Mouse (Mus musculus): ENCODE data around the gene Strn.
"Not testable (repeated sequence)": the region's sequence is repeated elsewhere in the genome, so short reads cannot be mapped to it uniquely, and the experiment has no call there.

The Strn gene

DNA sequence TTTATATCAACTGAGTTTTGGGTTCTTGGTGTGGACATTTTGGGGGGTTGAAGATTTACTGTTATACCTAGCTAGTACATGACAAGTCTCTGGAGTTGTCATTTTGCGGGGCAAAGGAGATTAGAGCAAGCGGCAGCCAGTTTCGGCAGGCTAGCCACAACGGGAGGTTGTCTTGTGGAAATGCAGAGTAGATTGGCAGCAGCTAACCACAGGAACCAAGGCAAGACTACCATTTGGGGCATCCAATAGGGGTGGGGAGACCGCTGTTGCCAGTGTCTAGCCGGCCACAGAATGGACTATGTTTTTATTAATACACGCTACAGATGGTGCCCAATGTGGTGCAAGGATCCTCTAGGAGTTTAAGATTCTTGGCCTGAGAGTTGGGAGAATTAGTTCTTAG lies 28.6 kb downstream of the Strn start:
- no peak for DNase-seq (ENCODE audit: low spot score)

DNA sequence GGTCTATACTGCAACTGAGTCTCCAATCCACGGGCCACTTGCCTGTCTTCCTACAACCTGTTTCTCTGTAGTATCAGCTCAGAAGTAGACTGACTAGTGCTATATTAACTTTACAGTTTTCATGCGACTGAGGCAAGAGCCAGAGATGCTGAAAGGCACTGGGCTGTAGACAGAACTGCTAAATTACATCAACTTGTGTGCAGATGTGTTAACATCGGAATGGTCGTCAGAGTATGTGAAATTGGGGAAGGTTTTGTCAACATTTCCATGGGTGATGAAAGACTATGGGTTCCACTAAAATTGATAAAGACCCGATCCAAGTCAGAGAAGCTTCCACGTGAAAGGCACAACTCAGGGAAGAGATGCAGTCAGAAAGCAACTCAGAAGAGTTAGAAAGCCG lies 34.0 kb downstream of the Strn start:
- no peak for DNase-seq (ENCODE audit: low spot score)

DNA sequence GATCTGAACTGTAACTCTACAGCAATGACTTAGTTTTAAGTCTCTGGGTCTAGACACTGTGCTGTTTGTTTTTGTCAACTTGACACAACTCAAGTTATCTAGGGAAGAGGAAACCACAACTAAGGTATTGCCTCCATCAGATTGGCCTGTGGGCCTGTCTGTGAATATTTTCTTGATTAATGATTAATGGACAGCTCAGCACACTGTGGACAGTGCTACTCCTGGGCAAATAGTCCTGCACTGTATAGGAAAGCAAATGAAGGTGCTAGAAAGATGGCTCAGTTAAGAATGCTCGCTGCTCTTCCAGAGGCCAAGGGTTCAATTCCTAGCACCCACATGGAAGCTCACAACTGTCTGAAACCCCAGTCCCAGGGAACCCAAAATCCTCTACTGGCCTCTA lies 38.0 kb downstream of the Strn start:
- DNase-seq (ENCODE audit: low spot score) = no peak

DNA sequence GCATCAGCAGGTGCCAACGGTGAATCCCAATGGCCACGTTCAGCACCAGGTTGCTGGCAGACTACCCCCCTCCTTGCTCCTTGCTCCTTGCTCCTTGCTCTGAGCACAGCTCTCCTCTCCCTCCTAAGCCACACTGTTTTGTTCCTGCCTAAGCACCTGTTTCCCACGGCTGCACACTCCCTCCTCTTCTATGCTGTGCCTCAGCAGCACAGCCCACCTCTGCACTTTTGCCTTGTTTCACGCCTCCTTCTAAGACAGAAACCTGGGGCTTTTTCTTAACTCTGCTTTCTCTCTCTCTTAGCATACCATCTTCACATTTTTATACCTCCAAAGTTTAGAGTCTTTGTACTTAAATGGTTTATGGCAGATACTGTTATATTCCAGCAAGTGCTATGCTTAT lies 39.5 kb downstream of the Strn start:
- DNase-seq (ENCODE audit: low spot score) = no peak

DNA sequence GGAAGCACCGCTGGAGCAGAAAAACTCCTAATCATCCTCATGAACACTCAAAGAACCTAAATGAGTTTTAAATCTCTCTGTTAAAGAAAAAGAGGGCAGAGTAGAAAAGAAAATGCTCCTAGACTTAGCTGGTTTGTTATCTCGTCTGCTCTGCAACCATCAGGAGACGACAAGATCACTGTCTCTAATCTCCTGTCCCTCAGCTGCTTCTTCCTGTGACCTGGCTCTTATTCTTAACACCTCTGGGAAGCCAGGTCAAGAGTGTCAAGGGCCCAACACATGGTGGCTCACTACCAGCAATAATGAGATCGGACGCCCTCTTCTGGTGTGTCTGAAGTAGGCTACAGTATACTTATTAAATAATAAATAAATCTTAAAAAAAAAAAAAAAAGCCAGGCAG lies 40.1 kb downstream of the Strn start:
- DNase-seq (ENCODE audit: low spot score) = no peak

DNA sequence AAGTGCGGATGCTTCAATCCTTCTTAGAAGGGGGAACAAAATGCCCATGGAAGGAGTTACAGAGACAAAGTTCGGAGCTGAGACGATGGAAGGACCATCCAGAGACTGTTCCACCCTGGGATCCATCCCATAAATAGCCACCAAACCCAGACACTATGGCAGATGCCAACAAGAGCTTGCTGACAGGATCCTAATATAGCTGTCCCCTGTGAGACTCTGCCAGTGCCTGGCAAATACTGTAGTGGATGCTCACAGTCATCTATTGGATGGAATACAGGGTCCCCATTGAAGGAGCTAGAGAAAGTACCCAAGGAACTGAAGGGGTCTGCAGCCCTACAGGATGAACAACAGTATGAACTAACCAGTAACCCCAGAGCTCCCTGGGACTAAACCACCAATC lies 47.8 kb downstream of the Strn start:
- not testable (repeated sequence) for DNase-seq (ENCODE audit: low spot score)

DNA sequence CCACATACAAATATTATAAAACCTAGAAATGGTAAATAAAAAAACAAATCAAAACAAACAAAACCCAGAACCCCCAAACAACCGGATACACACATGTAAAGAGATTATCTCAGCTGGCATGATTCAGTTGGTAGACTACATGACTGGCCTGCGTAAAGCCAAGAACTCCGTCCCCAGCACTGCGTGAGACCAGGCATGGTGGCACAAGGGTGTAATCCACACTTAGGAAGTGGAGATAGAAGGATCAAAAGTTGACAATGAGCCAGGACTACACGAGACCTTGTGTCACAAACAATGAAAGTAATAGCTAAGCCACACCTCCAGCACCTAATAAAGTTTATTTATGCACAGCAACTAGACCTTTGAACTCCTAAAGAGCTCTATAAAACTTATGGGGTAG lies 49.0 kb downstream of the Strn start:
- DNase-seq (ENCODE audit: low spot score) = no peak

DNA sequence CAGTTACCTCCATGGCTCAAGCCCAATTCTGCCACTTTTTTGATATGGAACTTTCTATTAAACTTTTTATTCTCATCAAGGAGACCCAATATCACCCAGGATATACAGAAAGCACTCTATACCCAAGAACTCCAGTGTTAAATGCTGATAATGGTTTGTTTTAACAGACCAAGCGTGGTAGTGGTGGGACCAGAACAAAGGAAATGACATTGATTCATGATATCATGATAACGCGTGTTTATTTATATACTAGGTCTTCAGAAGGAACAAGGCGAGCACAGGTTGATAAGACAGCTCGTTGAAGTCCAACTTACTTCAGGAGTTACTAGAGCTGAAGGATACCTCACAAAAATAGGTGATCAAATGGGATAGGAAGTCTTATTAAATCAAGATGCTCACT lies 52.0 kb downstream of the Strn start:
- no peak for DNase-seq (ENCODE audit: low spot score)

DNA sequence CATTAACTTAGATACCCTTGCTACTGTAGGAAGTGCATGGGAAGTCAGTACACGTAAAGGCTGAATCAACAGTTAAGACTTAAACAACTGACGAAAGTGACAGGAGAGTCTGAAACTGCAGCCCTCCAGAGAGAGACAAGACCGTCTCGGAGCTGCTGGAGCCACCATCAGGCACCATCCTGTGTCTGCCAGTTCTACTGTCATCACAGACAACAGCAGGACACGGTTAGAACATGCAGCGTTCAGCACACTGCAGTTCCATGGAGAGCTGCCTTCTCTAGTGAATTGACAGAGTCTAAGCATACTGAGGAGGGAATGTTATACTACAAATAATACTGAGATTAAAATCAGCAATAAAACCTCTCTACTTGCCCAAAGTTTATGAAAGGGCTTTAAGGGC lies 54.6 kb downstream of the Strn start:
- no peak for DNase-seq (ENCODE audit: low spot score)

DNA sequence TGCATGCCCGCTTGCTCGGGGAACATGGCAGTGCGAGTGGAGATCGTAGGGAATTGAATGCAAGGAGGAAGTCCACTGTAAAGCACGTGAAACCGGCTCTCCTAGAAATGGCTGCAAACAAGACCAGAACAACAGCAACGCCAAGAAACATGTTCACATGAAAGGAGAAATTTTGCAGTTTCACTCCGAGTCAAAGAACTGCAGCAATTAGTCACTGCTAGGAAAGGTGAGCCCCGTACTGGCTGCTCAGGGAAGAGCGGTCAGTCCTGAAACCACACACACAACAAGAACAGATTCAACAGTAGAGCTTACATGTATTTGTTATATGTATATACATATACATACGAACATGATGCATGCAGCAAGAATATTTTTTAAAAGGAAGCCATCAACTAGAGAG lies 57.5 kb downstream of the Strn start:
- DNase-seq (ENCODE audit: low spot score) = no peak

DNA sequence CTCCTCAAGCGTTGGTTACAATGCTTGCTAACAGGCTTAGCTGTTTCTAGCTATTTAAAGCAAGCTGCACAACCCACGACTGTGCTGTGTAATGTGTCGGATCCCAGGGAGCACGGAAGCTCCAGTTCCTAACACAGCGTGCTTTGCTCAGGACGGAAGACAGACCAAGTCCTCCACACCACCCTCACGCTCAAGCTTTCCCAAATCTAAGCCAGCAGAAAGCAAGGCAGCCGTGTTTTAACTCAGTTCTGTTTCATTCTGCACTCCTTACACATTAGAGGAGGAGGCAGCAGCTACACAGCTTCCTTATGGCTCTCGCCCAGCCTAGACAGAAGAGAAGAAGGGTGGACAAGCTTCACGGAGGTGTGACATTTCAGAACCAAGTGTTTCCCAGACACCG lies 60.2 kb downstream of the Strn start:
- no peak for DNase-seq (ENCODE audit: low spot score)

DNA sequence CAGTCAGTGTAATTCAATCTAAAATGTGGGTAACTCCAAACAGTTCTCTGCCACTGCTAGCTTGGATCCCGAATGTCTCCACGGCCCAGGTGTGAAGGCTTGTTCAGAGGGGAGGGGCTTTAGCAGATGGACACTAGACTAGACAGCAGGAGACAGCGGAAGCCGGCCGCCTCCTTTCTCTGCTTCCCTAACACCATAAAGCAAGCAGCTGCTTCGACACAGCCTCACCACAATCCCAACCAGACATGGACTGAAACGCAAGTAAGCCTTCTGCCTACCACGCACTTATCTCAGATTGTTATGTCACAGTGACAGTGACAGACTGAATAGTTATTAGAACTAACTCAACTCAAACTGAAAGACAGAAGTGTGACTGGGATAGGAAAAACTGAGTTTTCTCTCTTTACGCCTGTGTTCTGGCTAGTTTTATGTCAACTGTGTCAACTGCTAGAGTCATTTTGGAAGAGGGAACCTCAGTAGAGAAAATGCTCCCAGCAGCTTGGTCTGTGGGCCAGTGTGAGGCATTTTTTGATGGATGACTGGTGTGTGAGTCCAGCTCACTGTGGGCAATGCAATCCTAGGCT lies 71.9 kb downstream of the Strn start:
- no peak for DNase-seq (ENCODE audit: low spot score)

DNA sequence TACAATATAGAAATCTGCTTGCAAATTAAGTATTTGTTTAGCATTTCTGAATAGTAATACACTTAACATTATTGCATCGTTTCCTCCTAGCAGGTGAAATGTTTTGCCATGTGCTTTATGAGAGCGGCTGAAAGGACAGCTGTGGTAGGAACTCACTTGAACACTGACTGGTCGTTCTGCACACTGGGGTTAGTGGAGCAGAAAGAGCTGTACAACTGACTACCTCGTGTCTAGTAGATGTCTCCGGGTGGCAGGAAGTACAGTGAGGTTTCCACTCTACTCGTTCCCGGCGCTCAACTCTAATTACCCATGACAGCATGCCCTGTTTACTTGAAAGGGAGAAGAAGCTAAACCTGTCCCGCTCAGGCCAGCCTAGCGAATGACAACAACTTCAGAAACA lies 82.2 kb downstream of the Strn start:
- DNase-seq (ENCODE audit: low spot score) = no peak

DNA sequence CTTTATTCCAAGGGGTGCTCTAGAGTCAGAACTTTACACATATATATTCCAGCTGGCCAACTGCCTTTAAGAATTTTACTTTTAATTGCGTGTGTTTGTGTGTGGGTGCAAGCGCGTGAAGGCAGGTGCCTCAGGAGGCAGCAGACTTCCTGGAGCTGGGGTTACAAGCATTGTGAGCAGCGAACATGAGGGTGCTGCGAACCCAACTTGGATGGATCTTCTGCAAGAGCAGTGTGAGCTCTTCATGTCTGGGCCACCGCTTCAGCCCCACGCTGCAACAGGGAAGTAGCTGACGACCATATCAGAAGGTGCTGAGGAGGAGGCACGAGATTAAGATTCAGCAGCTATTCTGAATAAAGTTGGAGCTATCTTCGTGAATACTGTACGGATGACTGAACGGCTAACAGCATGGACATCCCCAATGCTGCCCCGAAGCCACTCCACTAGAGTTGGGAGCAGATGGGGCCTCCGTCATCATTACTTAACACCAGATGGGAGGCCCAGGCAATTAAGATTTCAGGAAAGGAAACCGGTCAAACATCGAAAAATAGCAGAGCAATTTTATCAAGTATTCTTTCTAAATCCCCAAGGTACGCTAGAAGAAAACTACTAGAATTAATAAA lies 93.0 kb downstream of the Strn start:
- no peak for DNase-seq (ENCODE audit: low spot score)

DNA sequence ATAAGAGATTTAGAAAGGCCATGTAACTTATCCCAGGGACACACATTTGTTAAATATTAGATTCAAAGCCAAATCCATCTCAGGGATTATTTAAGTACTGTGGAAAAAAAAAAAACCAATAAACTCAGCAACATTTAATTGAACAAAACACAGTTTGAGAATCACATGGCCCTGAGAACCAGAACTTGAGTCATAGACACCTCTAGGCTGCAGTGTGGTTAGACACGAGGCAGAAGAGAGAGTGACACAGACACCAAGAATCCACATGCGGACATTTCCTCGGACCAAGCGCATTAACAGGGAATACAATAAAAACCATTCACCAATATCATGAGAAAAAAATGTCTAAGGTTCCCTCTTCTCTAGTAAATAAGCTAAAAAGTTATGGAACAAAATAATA lies 94.7 kb downstream of the Strn start:
- DNase-seq (ENCODE audit: low spot score) = no peak

DNA sequence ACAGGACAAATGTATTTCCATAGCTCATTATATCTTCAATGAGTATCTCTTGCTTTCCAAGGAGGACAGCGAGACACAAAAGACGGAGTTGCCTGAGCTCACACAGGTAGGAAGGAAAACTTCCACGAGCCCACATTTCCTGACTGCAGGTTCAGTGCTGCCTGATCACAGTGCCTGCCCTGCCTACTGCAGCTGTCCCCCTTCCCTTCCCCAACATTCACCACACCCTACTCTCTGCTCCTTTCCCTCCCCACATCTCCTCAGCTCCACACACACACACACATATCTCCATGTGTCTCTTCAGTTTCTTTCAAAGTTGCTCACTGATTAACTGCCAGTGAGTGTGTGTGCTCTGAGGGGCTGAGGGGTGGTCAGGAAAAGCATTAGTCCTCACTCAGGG lies 96.6 kb downstream of the Strn start:
- no peak for DNase-seq (ENCODE audit: low spot score)

DNA sequence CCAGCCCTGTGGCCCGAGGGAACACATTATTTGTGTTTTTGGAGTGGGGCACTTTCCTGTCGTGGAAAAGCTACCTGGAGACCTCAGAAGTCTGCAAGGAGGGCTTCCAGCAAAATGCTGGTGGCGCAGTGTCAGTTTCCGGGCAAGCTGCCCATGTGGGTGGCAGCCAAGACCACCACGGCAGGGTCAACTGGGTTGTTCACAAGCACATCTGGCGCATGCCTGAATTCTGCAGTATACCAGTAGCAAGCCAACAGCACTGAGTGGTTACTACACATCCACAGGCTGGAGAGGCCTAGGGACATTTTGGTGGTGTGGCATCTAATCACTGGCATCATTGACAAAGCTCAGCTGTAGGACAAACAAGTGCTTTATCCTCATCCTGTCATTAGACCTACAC lies 97.9 kb downstream of the Strn start:
- no peak for DNase-seq (ENCODE audit: low spot score)

DNA sequence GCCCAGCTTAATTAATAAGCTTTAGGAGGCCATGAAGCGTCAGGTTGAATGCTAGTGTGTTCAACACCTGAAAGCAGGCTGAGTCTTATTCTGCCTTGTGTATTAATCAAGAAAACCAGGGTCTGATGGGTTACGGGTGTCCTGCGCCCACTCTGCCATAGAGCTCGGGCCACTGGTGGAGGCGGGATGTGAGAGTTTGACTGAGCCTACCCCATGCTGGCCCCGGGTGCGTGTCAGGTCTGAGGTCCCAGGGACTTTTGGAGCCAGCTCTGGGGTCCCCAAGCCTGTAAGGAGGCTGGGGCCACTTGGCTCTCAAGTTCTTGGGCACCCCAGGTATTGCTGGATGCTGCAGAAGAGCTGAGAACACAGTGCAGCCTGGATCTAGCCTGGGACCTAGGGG lies 99.9 kb downstream of the Strn start:
- DNase-seq (ENCODE audit: low spot score) = no peak

DNA sequence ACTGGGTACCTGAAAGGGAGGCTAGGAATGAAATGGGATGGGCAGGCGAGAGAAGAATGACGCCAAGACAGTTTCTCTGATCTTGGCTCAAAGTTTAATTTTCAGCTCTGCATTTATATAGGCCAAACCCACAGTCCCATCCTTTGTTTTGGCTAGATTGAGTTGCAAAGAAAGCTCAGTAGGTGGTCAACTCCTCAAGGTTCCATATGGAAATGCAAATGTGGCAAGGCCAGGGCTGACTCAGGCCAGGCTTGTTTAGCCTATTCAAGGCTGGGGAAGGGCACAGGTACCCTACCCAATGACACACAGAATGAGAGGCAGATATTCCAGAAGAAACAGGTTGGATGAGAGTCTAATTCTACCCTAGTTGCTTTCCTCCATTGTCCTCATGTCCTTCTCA lies 101.4 kb downstream of the Strn start:
- no peak for DNase-seq (ENCODE audit: low spot score)

DNA sequence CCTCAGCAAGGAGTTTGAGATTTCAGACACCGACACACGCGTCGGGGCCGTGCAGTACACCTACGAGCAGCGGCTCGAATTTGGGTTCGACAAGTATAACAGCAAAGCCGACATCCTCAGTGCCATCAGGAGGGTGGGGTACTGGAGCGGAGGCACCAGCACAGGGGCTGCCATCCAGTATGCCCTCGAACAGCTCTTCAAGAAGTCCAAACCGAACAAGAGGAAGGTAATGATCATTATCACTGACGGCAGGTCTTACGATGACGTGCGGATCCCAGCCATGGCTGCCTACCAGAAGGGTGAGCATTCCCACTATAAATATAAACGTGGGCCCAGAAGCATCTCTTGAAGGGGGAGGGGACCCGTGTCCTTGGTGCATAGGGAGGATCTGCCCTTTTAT lies 112.1 kb downstream of the Strn start:
- no peak for DNase-seq (ENCODE audit: low spot score)

DNA sequence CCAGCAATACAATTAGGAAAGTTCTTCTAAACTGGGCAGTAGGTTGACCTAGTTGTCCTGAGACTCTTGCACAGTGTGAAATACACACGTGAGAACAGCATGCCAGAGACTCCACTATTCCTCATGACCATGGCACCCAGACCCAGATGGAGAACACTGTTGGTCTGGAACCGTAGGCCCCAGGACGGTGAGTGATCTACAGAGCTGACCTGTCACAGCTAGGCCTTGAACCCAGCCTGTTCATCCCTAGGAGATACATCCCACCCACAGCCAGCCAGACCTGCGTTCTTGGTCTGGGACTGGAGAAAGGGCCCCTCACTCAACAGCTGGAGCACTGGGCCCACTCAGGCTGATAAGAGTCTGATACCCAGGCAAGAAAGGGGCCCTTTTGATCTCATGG lies 115.1 kb downstream of the Strn start:
- DNase-seq (ENCODE audit: low spot score) = no peak

DNA sequence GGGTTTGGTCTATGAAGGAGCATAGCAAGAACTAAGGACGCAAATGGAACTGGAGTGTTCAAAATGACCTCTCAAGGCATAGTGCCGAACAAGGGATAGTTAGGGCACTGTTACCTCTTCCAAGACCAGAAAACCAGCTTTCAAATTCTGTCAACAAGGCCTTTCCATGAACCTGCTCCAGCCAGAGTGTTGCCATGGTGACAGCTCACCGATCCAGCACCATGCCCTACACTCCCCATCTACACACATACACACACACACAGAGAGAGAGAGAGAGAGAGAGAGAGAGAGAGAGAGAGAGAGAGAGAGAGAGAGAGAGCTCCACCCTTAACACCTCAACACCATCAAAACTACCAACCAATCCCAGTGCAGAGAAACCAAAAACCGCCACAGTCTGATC lies 116.3 kb downstream of the Strn start:
- DNase-seq (ENCODE audit: low spot score) = no peak

DNA sequence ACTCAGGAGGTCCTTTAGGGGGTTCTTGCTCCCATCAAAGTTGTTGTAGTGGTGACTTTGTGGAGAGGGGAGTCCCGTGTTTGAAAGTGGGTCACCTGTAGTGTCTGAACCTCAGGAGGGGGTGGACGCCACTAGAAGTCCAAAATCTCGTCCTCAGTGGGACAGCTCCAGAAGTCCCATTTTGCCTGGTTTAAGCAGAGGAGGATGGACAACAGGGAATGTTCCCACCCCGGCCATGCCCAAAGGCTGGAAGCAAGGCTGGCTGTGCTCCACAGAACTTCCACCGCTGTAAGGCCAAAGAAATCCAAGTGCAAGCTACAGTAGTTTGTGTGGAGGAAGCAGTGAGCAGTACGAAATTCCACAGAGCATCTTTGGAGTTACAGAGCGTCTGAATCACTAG lies 117.0 kb downstream of the Strn start:
- no peak for DNase-seq (ENCODE audit: low spot score)

DNA sequence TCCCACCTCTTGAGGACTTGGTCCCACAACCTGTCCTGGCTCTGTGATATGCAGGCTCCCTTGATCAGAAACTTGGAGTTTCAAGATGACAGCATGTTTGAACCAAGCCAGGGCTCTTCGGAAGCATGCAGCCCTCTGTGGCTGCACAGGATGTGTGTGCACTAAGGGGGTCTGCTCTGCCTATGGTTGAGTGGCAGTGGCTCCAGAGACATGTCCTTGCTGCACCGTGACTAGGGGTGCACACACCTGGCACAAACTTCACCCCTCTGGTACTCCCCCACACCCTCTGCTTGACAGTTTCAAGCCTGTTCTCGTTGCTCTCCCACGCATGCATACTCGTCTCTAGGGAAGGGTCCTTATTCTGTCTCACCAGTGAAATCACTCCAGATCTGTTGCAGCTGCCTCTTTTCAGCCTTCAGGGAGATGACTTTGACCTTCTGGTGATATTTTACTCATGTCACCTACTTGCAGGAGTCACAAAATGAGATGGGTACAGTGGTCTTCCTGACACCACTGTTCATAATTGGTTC lies 118.8 kb downstream of the Strn start:
- no peak for DNase-seq (ENCODE audit: low spot score)
